Mouse (Mus musculus) frontal cortex, adult (tissue): ENCODE results near the gene Tac4.

Experiments
- ATAC-seq: cut with Nextera tagmentation; 2 replicates; pipeline ENCODE4 v1.9.2; 2017; ENCODE audit warnings: mild to moderate bottlenecking, moderate library complexity, mixed read lengths; ENCODE audit not compliant: low TSS enrichment

The Tac4 gene

DNA sequence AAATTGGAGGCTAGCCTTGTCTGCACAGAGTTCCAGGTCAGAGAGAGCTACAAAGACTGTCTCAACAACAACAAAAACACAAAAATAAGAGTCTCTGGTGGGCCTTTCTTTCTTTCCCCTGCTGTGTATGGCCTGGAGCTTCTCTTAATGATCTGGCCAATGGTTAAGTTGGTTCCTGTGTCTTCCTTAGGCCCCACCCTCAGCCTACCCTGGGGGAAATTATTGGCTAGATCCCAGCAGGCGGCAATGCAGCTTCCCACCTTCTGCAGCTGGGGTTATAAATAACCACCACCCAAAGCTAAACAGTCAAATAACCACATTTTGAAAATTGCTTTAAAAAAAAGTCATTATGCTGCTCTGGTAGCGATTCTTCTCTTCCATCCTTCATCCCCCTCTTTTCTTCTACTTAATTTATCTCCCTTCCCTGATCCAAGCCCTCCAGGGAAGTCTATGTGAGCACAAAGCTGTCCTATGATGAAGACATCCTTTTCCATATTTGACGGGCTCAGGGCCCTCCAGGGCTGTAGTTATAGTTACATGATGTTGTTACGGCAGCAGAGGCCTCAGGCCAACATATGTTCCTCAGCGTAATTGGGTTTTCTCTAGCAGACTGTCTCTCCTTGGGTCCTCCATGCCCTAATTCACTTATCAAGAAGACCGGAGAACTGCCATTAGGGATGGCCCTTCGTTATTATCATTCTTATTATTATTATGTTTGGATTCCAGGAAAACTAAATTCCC lies 54.1 kb downstream of the Tac4 start:
- no peak for ATAC-seq

DNA sequence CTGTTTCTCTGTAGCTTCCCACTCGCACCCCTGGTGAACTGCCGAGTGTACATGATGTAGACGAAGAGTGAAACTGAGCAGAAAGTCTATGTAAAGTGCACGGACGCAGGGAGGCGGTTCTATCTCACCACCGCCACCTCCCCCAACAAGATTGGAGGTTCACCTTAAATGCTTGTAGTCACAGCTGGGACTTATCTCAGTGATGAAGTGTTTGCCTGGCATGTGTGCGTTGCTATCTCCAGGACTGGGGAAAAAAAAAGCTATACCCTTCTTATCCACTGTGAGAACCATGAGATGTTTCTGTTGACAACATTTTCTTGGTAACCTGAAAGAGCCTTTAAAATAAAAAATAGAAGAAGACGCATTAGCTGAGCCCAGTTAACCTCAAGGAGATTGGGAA lies 56.8 kb downstream of the Tac4 start:
- ATAC-seq, result no peak
